Mouse (Mus musculus): Measurements from ENCODE around the gene Tbrg1. TPM values are rescaled to one million over a fixed set of nuclear protein-coding genes. Genes with fewer than 3 reads are reported as not detected.

The Tbrg1 gene
- polyA plus RNA-seq, 1 experiment: 89.7 TPM

DNA sequence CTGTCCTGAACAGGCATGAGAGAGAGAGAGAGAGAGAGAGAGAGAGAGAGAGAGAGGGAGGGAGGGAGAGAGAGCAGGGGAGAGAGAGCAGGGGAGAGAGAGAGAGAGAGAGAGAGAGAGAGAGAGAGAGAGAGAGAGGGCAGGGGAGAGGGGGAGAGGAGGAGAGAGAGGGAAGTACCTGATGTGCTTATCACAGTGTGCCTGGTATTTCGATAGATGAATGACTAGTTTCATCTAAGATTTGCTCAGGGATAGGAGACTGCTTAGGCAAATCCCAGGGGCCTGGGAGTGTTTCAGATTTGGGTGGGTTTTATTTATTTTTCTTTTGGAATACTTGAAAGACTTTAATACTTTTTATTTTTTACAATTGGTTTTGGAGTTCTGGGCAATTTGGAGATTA lies 6.1 kb upstream of the Tbrg1 start:
- H3K4me3 ChIP-seq (ENCODE audit: insufficient read depth, poor library complexity, severe bottlenecking): no peak overlapping the region
- no peaks in the 10 kb centered on the region for H3K79me2 ChIP-seq (ENCODE audit: control insufficient read depth, insufficient read depth)
- H3K36me3 ChIP-seq (ENCODE audit: control insufficient read depth, insufficient read depth): no peaks in the 10 kb centered on the region
- no peaks in the 10 kb centered on the region for H3K79me3 ChIP-seq (ENCODE audit: low read depth)
- no peak overlapping the region for H3ac ChIP-seq (ENCODE audit: control insufficient read depth, insufficient read length, low read depth)
- no peaks in the 10 kb centered on the region for H3K27me3 ChIP-seq (ENCODE audit: control insufficient read depth, insufficient read depth, insufficient read length)
- TF ChIP-seq MAX (IDR thresholded peaks at IDR 0.05): no peak
- TF ChIP-seq FOSL1 (IDR thresholded peaks at IDR 0.05; ENCODE audit: insufficient read depth, low read length, poor library complexity, severe bottlenecking): no peak
- TF ChIP-seq MYOG (IDR thresholded peaks at IDR 0.05; ENCODE audit: control insufficient read depth, extremely low read depth, insufficient read length): no peak

DNA sequence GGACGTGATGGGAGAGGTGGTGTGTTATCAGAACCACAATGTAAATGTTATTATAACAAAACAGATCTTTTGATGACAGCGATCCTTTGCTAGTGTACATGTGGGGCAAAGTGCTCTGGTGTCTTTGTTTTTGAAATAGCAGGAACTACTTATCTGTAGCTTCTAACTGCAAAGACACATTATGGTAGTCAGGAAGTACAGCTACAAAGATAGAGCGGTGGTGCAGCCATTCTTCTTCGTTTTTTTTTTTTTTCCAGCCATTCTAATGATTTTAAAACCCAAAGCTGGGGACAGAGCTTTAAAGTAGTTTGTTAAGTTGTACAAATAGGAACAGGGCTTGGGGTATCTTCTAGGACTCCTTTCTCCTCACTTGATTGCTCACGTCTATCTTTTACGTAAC lies 2.3 kb upstream of the Tbrg1 start:
- TF ChIP-seq MYOD1 (IDR thresholded peaks at IDR 0.05; ENCODE audit: control insufficient read depth, insufficient read length, low read depth) (no peak), CEBPB (IDR thresholded peaks at IDR 0.05; ENCODE audit: low read depth) (no peak), USF1 (IDR thresholded peaks at IDR 0.05; ENCODE audit: low read depth) (no peak), FOSL1 (IDR thresholded peaks at IDR 0.05; ENCODE audit: insufficient read depth, low read length, poor library complexity, severe bottlenecking) (no peak)
- no peak overlapping the region for H3ac ChIP-seq (ENCODE audit: control insufficient read depth, insufficient read length, low read depth)
- peaks cover 26% of the 10 kb centered on the region for H3K79me2 ChIP-seq (ENCODE audit: control insufficient read depth, insufficient read depth)
- H3K4me3 ChIP-seq (ENCODE audit: insufficient read depth, poor library complexity, severe bottlenecking): no peak overlapping the region
- peaks cover 11% of the 10 kb centered on the region for H3K79me3 ChIP-seq (ENCODE audit: low read depth)
- H3K27me3 ChIP-seq (ENCODE audit: control insufficient read depth, insufficient read depth, insufficient read length): no peaks in the 10 kb centered on the region
- H3K36me3 ChIP-seq (ENCODE audit: control insufficient read depth, insufficient read depth): peaks cover 6% of the 10 kb centered on the region

DNA sequence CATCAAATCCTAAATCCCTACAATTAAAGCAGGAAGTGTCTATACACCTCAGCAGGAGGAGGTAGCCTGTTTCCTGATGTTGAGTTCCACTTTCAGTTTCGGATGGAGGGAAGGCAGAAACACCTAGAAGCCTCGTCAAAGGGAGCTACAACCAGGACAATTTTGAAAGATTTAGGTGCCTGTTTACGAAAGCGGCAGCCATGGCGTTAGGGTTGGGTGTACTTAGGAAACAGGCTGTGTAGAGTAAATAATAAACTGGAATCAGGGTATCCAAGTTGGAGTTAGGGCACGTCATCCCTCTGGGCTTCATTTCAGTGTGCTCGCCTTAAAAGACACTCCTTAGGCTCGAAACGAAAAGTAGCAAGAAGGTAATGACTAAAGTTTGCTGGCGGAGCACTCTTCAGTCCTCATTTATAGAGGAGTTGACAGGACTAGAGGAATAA lies 652 bp downstream of the Tbrg1 start:
- peaks cover 32% of the 10 kb centered on the region for H3K36me3 ChIP-seq (ENCODE audit: control insufficient read depth, insufficient read depth)
- peaks cover 26% of the 10 kb centered on the region for H3K79me2 ChIP-seq (ENCODE audit: control insufficient read depth, insufficient read depth)
- H3ac ChIP-seq (ENCODE audit: control insufficient read depth, insufficient read length, low read depth): peak overlapping the region; percentile 93
- H3K4me3 ChIP-seq (ENCODE audit: insufficient read depth, poor library complexity, severe bottlenecking): peak overlapping the region; percentile 66
- peaks cover 11% of the 10 kb centered on the region for H3K79me3 ChIP-seq (ENCODE audit: low read depth)
- no peak for TF ChIP-seq CEBPB (IDR thresholded peaks at IDR 0.05; ENCODE audit: low read depth)
- no peak for TF ChIP-seq MYOG (IDR thresholded peaks at IDR 0.05; ENCODE audit: control insufficient read depth, extremely low read depth, insufficient read length)
- no peaks in the 10 kb centered on the region for H3K27me3 ChIP-seq (ENCODE audit: control insufficient read depth, insufficient read depth, insufficient read length)

DNA sequence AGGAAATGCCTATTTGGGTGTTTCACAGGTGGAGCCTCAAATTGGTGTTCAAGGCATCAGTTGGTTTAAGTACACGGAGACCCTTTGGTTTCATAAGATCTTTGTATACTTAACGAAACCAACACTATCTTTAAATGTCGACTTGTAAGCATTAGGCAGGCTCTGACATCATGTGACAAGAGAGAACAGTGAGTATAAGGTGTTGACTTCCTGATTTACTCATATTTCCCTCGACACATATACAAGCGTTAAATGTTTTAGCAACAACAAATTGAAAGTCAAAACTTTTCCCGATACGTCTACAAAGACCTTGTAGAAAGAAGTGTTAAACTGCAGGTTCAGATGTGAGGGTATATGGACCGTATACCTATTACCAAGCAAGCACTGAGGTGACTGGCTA lies 1.2 kb downstream of the Tbrg1 start:
- H3K27me3 ChIP-seq (ENCODE audit: control insufficient read depth, insufficient read depth, insufficient read length): no peaks in the 10 kb centered on the region
- no peak for TF ChIP-seq MAX (IDR thresholded peaks at IDR 0.05)
- peak; percentile 15 for TF ChIP-seq USF1 (IDR thresholded peaks at IDR 0.05; ENCODE audit: low read depth)
- peaks cover 26% of the 10 kb centered on the region for H3K79me2 ChIP-seq (ENCODE audit: control insufficient read depth, insufficient read depth)
- peaks cover 11% of the 10 kb centered on the region for H3K79me3 ChIP-seq (ENCODE audit: low read depth)
- no peak overlapping the region for H3ac ChIP-seq (ENCODE audit: control insufficient read depth, insufficient read length, low read depth)
- peaks cover 37% of the 10 kb centered on the region for H3K36me3 ChIP-seq (ENCODE audit: control insufficient read depth, insufficient read depth)
- peak overlapping the region; percentile 66 for H3K4me3 ChIP-seq (ENCODE audit: insufficient read depth, poor library complexity, severe bottlenecking)

DNA sequence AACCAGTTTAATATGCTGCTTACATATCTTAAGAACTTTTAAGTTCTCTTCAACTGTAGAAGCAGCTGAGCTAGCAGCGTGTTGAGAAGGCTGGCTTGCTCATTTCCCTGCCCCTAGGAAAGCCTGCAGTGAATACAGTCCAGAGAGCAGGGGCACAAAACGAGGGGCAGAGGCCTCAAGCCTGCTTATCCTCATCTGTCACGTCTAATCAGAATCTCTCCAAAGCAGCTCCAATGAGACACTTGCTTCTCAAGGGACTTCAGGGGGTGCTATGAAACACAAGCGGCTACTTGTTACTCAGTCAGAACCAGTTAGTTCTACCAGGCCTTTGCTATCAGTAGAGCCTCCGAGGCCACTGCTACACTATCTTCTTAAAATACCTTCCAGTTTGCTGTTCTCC lies 3.3 kb downstream of the Tbrg1 start:
- H3K79me2 ChIP-seq (ENCODE audit: control insufficient read depth, insufficient read depth): peaks cover 26% of the 10 kb centered on the region
- no peak overlapping the region for H3K4me3 ChIP-seq (ENCODE audit: insufficient read depth, poor library complexity, severe bottlenecking)
- H3K79me3 ChIP-seq (ENCODE audit: low read depth): peaks cover 11% of the 10 kb centered on the region
- H3K27me3 ChIP-seq (ENCODE audit: control insufficient read depth, insufficient read depth, insufficient read length): no peaks in the 10 kb centered on the region
- H3K36me3 ChIP-seq (ENCODE audit: control insufficient read depth, insufficient read depth): peaks cover 58% of the 10 kb centered on the region
- TF ChIP-seq USF1 (IDR thresholded peaks at IDR 0.05; ENCODE audit: low read depth) (no peak), MAX (IDR thresholded peaks at IDR 0.05) (no peak), MYOD1 (IDR thresholded peaks at IDR 0.05; ENCODE audit: control insufficient read depth, insufficient read length, low read depth) (no peak), FOSL1 (IDR thresholded peaks at IDR 0.05; ENCODE audit: insufficient read depth, low read length, poor library complexity, severe bottlenecking) (no peak), CEBPB (IDR thresholded peaks at IDR 0.05; ENCODE audit: low read depth) (no peak), MYOG (IDR thresholded peaks at IDR 0.05; ENCODE audit: control insufficient read depth, extremely low read depth, insufficient read length) (no peak), CTCF (IDR thresholded peaks at IDR 0.05; ENCODE audit: control insufficient read depth, insufficient read depth, insufficient read length) (no peak)
- H3ac ChIP-seq (ENCODE audit: control insufficient read depth, insufficient read length, low read depth): no peak overlapping the region

DNA sequence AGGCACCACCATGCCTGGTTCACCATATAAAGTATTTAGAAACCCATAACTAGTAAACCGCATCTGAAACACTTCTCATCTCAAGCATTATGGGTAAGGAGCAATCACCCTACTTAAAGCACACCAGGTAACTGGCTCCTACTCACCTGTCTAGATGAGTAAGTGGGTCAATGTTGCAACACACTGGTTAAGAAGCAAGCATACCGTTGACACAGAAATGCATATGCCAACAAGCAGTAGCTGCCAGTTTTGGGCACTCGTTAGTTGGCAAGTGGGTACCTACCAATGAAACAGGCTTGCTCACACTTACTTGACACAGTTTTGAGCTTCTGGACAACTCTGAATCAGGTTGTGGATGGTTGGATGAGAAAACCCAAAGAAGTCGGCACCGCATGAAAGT lies 6.5 kb downstream of the Tbrg1 start:
- H3K4me3 ChIP-seq (ENCODE audit: insufficient read depth, poor library complexity, severe bottlenecking): no peak overlapping the region
- peaks cover 9% of the 10 kb centered on the region for H3K79me2 ChIP-seq (ENCODE audit: control insufficient read depth, insufficient read depth)
- no peaks in the 10 kb centered on the region for H3K79me3 ChIP-seq (ENCODE audit: low read depth)
- TF ChIP-seq MYOG (IDR thresholded peaks at IDR 0.05; ENCODE audit: control insufficient read depth, extremely low read depth, insufficient read length): no peak
- no peak for TF ChIP-seq MAX (IDR thresholded peaks at IDR 0.05)
- no peak for TF ChIP-seq CTCF (IDR thresholded peaks at IDR 0.05; ENCODE audit: control insufficient read depth, insufficient read depth, insufficient read length)
- no peak for TF ChIP-seq USF1 (IDR thresholded peaks at IDR 0.05; ENCODE audit: low read depth)
- no peak for TF ChIP-seq CEBPB (IDR thresholded peaks at IDR 0.05; ENCODE audit: low read depth)
- TF ChIP-seq MYOD1 (IDR thresholded peaks at IDR 0.05; ENCODE audit: control insufficient read depth, insufficient read length, low read depth): no peak
- peaks cover 73% of the 10 kb centered on the region for H3K36me3 ChIP-seq (ENCODE audit: control insufficient read depth, insufficient read depth)
- no peak overlapping the region for H3ac ChIP-seq (ENCODE audit: control insufficient read depth, insufficient read length, low read depth)
- H3K27me3 ChIP-seq (ENCODE audit: control insufficient read depth, insufficient read depth, insufficient read length): no peaks in the 10 kb centered on the region

All from C2C12 (cell line).